Mouse (Mus musculus) spleen, postnatal 4 days (tissue): ENCODE results near the gene Celsr2.

Experiments used
- DNase-seq, 2 experiments: peaks; one replicate each; pipeline ENCODE4 v3.0.0; 2022; ENCODE audit warnings: low spot score in 2 of 2

Celsr2 gene

GRCm38 (mm10) chr3:108381945-108382875 lies 33.1 kb downstream of the Celsr2 start:
- DNase-seq: no peak

GRCm38 (mm10) chr3:108380695-108381094 lies 34.7 kb downstream of the Celsr2 start:
- DNase-seq: no peak

- DNase-seq: no peak
Observed at GRCm38 (mm10) chr3:108378875-108379663, 36.3 kb downstream of the Celsr2 start.

GRCm38 (mm10) chr3:108372691-108373090 lies 42.7 kb downstream of the Celsr2 start:
- no peak for DNase-seq

GRCm38 (mm10) chr3:108372274-108372673 lies 43.1 kb downstream of the Celsr2 start:
- no peak for DNase-seq

- no peak for DNase-seq
Observed at GRCm38 (mm10) chr3:108368721-108369120, 46.6 kb downstream of the Celsr2 start.

- DNase-seq: no peak
Observed at GRCm38 (mm10) chr3:108367828-108368227, 47.5 kb downstream of the Celsr2 start.

- no peak for DNase-seq
Observed at GRCm38 (mm10) chr3:108367173-108367572, 48.2 kb downstream of the Celsr2 start.

- DNase-seq: no peak
Observed at GRCm38 (mm10) chr3:108364270-108364995, 50.9 kb downstream of the Celsr2 start, which contains the start of gene Mybphl. TSS of gene Mybphl (plus strand) at chr3:108364911.

- no peak for DNase-seq
Observed at GRCm38 (mm10) chr3:108363626-108364025, 51.7 kb downstream of the Celsr2 start.

GRCm38 (mm10) chr3:108360894-108361293 lies 54.5 kb downstream of the Celsr2 start:
- no peak for DNase-seq

- DNase-seq: no peak
Observed at GRCm38 (mm10) chr3:108358445-108358844, 56.9 kb downstream of the Celsr2 start.

- DNase-seq: no peak
Observed at GRCm38 (mm10) chr3:108357051-108357450, 58.3 kb downstream of the Celsr2 start.

GRCm38 (mm10) chr3:108355245-108355644 lies 60.1 kb downstream of the Celsr2 start:
- DNase-seq: no peak

- DNase-seq: no peak
Observed at GRCm38 (mm10) chr3:108348376-108348775, 67.0 kb downstream of the Celsr2 start.

GRCm38 (mm10) chr3:108345855-108346254 lies 69.5 kb downstream of the Celsr2 start:
- DNase-seq: no peak

GRCm38 (mm10) chr3:108342185-108342584 lies 73.2 kb downstream of the Celsr2 start:
- no peak for DNase-seq

- DNase-seq: no peak
Observed at GRCm38 (mm10) chr3:108341040-108341439, 74.3 kb downstream of the Celsr2 start.
